Mouse (Mus musculus) thymus, adult 2 months (tissue): ENCODE measurements at regions not wholly inside any gene's neighbourhood (a gene's known extent, or its start where the extent isn't known, plus 50 kb on each side); places are given as distances from the start of the nearest gene placed in this dataset.

Experiments
- DNase-seq: peaks from one replicate; pipeline ENCODE4 v3.0.0; 2021
- H3K27ac ChIP-seq: fragments of 200-500 bp; 2 replicates; pipeline ENCODE4 v1.5.1; 2012; ENCODE audit warnings: low read length, control low read depth; ENCODE audit not compliant: control insufficient read depth, insufficient read depth
- H3K27me3 ChIP-seq: fragments of 200-500 bp; 2 replicates; pipeline ENCODE4 v1.6.1; 2012; ENCODE audit warnings: mild to moderate bottlenecking, low read length, moderate library complexity, mixed read lengths; ENCODE audit not compliant: control insufficient read depth, insufficient read depth
- H3K36me3 ChIP-seq: fragments of 200-500 bp; 2 replicates; pipeline ENCODE4 v1.6.1; 2012; ENCODE audit warnings: mild to moderate bottlenecking, low read length, moderate library complexity; ENCODE audit not compliant: control insufficient read depth, insufficient read depth
- H3K4me1 ChIP-seq: fragments of 200-500 bp; replicated peaks from 2 replicates; pipeline ENCODE4 v1.6.1; 2012; ENCODE audit warnings: low read length; ENCODE audit not compliant: control insufficient read depth, insufficient read depth
- H3K4me3 ChIP-seq: fragments of 200-500 bp; 2 replicates; pipeline ENCODE4 v1.5.1; 2012; ENCODE audit warnings: mild to moderate bottlenecking, low read length, control low read depth, moderate library complexity; ENCODE audit not compliant: control insufficient read depth, insufficient read depth
- CTCF ChIP-seq: fragments of 200-500 bp; IDR thresholded peaks from 2 replicates; pipeline ENCODE4 v1.5.1; 2012; ENCODE audit warnings: mild to moderate bottlenecking, control low read depth, low read length, moderate library complexity, borderline replicate concordance; ENCODE audit not compliant: control insufficient read depth, poor library complexity, insufficient read depth; ENCODE audit errors: extremely low read depth
- POLR2A ChIP-seq: fragments of 200-500 bp; IDR thresholded peaks from 2 replicates; pipeline ENCODE4 v1.6.1; 2012; ENCODE audit warnings: mild to moderate bottlenecking, low read length, control low read depth, moderate library complexity; ENCODE audit not compliant: control insufficient read depth, poor library complexity, insufficient read depth; ENCODE audit errors: extremely low read depth
- WGBS: fragments of 180-500 bp; shearing (Covaris S2); methylation state at CpG from one replicate; pipeline ENCODE4 v1.1.7; 2018; 5-methylcytosine and 5-hydroxymethylcytosine counted together

DNA sequence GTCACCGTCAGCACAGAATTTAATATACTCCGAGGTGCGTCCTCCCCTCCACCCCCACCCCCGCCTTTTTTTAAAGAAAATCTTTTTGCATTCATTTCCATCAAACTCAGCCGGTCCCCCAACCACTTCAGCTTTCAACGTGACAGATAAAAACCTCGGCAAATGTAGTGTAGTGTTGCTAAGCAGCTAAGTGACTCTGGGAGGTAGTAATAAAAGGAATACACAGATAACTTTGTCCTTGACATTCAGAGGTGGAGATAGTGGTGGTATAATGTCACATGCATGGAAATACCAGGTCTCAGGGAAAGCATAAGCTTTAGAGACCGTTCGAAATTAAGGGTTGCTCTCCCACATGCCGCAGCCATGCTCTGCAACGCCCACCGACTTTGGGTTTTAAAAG is 320.7 kb downstream of the Pdcd6ip start:
- H3K36me3 ChIP-seq, result no peaks in the 10 kb centered on the region
- no peak overlapping the region for H3K27ac ChIP-seq
- TF ChIP-seq POLR2A (no peak), CTCF (no peak)
- no peaks in the 10 kb centered on the region for H3K27me3 ChIP-seq
- WGBS, result 88% methylated on average over 12 of the region's 12 CpGs
- no peak for DNase-seq
- H3K4me3 ChIP-seq, result no peak overlapping the region
- H3K4me1 ChIP-seq, result no peaks in the 10 kb centered on the region

DNA sequence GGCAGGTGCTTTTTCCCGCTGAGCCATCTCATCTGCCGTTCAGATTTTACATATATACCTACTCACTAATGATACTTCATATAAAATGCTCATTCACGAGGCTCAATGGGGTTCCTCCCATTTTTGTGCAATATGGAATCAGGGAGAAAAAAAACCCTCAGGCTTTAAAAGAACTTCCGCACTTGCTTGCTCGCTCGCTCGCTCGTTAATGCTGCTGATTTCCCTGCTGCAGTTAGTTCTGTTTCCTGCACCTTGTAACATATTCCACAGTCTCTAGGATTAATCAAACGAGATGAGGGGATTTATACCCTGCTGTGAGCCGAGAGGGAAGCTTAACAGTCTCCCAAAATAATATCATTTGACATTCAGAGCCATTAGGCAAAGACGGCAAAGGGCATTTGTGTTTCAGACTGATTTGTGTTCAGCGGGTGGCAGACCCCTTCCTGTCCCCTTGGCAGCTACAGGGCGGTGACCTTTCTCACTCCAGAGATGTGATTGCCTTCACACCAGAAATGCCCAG is 326.4 kb downstream of the Pdcd6ip start:
- TF ChIP-seq CTCF (no peak), POLR2A (no peak)
- Histone ChIP-seq H3K4me1 (no peaks in the 10 kb centered on the region), H3K27me3 (no peaks in the 10 kb centered on the region), H3K36me3 (no peaks in the 10 kb centered on the region), H3K4me3 (no peak overlapping the region), H3K27ac (no peak overlapping the region)
- 62% methylated on average over 13 of the region's 13 CpGs for WGBS
- no peak for DNase-seq

DNA sequence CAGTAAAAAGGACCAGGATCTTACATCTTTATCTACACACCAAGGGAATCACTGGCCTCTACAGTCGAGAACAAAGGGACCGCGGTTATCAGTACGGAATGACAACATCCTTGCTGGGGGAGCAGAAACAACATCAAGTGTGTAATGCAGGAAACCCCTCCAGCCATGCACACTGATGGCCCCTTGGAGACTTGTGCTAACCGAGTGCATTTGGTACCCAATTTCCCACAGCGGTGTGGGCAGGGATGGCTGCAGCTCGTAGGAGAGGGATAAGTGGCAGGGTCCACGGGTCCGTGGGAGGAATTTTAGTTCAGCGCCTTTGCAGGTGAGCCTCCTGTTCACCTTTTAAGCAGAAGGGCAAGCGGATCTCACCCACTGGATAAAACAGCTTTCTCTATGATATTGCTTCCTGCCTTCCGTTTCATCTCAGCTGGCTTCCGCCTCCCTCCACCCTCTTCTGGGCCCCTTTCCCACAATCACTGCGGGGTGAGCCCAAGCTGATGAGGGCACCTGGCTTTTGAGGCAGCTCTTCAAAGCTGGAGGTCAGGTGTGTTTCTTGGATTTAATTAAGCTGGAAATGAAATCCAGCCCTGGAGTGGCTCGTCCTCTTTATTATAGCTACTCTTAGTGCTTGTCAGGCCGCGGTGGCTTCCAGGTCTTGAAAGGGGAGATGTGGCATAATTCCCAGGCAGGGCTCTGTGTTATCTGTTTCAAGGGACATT is 327.5 kb downstream of the Pdcd6ip start:
- TF ChIP-seq POLR2A (no peak), CTCF (no peak)
- H3K4me3 ChIP-seq, result no peak overlapping the region
- H3K27me3 ChIP-seq, result no peaks in the 10 kb centered on the region
- H3K4me1 ChIP-seq, result no peaks in the 10 kb centered on the region
- DNase-seq, result no peak
- no peak overlapping the region for H3K27ac ChIP-seq
- WGBS, result 66% methylated on average over 17 of the region's 17 CpGs
- H3K36me3 ChIP-seq, result no peaks in the 10 kb centered on the region

DNA sequence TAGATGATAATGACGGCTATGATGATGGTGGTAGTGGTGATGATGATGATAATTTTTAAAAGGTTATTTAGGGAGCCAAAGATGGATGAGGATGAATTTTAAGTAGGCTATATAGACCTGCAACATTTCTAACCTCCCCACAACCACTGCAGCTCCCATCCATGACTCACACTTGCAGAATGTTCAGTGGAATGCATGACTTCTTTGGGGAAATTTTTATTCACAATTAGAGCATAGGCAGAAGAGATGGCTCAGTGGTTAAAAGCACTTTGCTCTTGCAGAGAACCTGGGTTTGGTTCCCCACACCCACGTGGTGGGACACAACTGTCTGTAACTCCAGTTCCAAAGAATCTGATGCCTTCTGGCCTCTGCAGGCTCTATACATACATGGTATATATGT is 329.5 kb downstream of the Pdcd6ip start:
- Histone ChIP-seq H3K4me3 (no peak overlapping the region), H3K27ac (no peak overlapping the region), H3K27me3 (no peaks in the 10 kb centered on the region), H3K4me1 (no peaks in the 10 kb centered on the region), H3K36me3 (no peaks in the 10 kb centered on the region)
- no peak for DNase-seq
- 77% methylated on average over 2 of the region's 2 CpGs for WGBS
- TF ChIP-seq POLR2A (no peak), CTCF (no peak)

DNA sequence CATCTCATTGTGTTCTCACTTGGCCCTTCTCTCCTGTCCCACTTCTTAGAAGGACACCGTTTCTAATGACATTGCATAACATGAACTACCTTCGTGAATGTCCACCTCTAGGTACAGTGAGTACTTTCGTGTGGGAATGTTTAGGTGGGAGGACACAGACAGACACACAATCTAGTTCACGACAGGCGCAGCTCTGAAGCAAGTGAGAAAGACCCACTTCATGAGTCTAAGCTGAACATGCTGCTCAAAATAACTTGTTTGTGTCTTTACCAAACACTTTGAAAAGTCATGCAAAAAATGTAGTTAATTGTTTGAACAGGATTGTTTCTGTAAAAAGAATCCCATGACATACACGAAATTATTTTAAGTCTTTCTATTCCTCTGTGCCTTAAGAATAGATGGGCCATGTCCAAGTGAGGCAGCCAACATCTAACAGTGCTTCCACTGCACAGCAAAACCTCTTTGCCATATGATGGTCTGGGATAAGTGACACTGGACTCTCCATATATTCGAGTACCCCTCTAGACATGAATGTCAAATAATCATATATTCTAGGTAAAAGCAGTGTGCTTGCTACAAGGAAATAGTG is 336.2 kb downstream of the Pdcd6ip start:
- no peak overlapping the region for H3K27ac ChIP-seq
- no peak for TF ChIP-seq CTCF
- no peak for TF ChIP-seq POLR2A
- 86% methylated on average over 7 of the region's 7 CpGs for WGBS
- no peaks in the 10 kb centered on the region for H3K4me1 ChIP-seq
- DNase-seq, result no peak
- no peak overlapping the region for H3K4me3 ChIP-seq
- no peaks in the 10 kb centered on the region for H3K36me3 ChIP-seq
- H3K27me3 ChIP-seq, result no peaks in the 10 kb centered on the region

DNA sequence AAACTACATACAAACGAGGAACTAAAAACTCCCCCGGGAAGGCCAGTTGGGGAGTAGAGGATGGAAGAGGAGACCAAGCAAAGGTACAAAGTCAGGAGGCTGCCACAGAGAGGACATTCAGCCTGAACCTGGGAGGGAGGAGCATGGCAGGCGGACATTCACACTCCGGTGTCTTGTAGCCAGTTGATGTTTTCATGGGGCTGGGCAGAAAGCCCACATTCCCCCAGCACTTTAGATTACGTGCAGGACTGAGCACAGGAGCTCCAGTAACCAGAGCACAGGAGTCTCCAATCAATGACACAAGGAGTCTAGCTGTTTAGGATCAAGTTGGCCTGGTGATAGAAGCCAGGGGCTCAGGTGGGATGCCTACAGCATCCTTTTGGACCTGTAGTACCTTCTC is 360.1 kb downstream of the Pdcd6ip start:
- 91% methylated on average over 5 of the region's 5 CpGs for WGBS
- DNase-seq, result no peak
- Histone ChIP-seq H3K4me3 (no peak overlapping the region), H3K36me3 (no peaks in the 10 kb centered on the region), H3K27me3 (no peaks in the 10 kb centered on the region), H3K27ac (no peak overlapping the region), H3K4me1 (no peaks in the 10 kb centered on the region)
- no peak for TF ChIP-seq POLR2A
- TF ChIP-seq CTCF, result no peak

DNA sequence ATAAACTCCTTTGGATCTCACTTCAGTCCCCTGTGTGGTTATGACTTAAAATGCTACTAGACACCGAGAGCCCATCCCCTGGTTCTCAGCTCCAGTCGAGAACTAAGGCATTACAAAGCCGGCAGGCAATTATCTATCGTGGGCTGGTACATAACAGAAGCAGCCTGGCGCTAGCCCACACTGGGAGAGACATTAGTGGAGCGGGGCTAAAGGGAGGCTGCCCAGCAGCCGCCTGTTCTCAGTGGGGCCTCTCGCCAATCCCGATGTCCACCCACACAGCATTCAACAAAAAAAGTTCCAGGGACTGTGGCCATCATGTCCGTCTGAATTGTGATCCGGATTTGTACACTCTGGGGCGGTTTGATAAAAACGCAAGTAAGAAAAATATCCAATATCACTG is 361.5 kb downstream of the Pdcd6ip start:
- TF ChIP-seq POLR2A (no peak), CTCF (no peak)
- Histone ChIP-seq H3K4me3 (no peak overlapping the region), H3K27me3 (no peaks in the 10 kb centered on the region), H3K27ac (no peak overlapping the region), H3K36me3 (no peaks in the 10 kb centered on the region), H3K4me1 (no peaks in the 10 kb centered on the region)
- 93% methylated on average over 13 of the region's 13 CpGs for WGBS
- DNase-seq, result no peak
